Mouse (Mus musculus): ENCODE data around the gene Chd4. TPM values are rescaled to one million over a fixed set of nuclear protein-coding genes. Genes with fewer than 3 reads are reported as not detected.
A peak's percentile ranks its signal among the peaks of the same experiment; 100 is the strongest.
"Not testable (repeated sequence)": the region's sequence is repeated elsewhere in the genome, so short reads cannot be mapped to it uniquely, and the experiment has no call there.

The Chd4 gene
- total RNA-seq, 2 experiments from 2014 or later: 173 to 193 TPM

- no peak for DNase-seq (ENCODE audit: low spot score in 2 of 2)
Measured at GRCm38 (mm10) chr6:125158944-125159492, 63.2 kb downstream of the Chd4 start.

DNA sequence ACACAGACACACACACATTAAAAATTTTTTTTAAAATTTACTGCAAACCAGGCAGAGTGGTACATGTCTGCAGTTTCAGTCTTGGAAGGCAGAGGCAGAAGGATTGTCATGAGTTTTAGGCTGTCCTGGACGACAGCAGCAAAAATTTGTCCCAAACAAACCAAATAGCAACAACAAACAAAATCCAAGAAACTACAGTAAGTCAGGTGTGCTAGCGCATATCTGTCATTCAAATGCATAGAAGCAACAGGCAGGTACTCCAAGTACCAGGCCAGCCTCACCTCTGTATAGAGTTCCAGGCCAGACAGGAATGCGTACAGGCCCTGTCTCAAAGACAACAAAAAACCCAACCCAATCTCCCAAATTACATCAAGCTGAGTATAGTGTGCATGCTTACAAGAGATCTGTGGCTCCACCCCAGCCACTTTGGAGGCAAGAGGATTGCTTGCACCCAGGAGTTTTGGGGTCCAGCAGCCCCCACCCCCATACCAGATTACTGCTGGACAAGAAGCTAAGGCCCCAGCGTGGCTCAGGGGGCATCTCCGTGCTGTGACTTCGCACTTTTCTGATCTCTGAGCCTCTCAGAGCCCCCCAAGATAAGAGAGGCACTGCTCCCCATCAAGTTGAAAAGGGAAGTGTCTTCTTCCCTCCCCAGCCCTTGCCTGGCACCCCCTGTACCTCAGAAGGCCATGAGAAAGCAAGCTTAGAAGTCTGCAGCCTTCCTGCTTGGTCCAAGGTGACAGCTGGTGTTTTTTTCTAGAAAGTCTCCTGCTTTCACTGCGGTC, 64.2 kb downstream of the Chd4 start:
- no peak for DNase-seq (ENCODE audit: low spot score in 2 of 2)

DNA sequence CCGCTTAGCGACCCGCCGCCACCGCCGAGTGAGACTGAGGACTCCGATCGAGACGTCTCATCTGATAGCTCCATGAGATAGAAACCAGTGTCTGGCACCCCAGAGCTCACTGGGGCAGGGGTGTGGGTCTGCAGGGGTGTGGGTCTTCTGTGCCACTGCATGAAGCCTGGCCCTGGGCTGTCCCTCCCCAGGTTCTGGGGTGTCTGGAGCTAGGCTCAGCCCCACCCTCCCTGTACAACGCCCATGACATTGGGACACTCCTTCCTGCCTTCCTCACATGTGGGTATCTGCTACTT, 64.7 kb downstream of the Chd4 start:
- DNase-seq (ENCODE audit: low spot score in 2 of 2): no peak

GRCm38 (mm10) chr6:125160854-125161760, 65.3 kb downstream of the Chd4 start:
- DNase-seq (ENCODE audit: low spot score in 2 of 2): peak; percentile 65 to 67

- DNase-seq (ENCODE audit: low spot score in 2 of 2): peak; percentile 64 to 78
Measured at GRCm38 (mm10) chr6:125161971-125162370, 66.2 kb downstream of the Chd4 start.

- DNase-seq (ENCODE audit: low spot score in 2 of 2): not testable (repeated sequence)
Measured at GRCm38 (mm10) chr6:125162615-125163305, 67.0 kb downstream of the Chd4 start.

DNA sequence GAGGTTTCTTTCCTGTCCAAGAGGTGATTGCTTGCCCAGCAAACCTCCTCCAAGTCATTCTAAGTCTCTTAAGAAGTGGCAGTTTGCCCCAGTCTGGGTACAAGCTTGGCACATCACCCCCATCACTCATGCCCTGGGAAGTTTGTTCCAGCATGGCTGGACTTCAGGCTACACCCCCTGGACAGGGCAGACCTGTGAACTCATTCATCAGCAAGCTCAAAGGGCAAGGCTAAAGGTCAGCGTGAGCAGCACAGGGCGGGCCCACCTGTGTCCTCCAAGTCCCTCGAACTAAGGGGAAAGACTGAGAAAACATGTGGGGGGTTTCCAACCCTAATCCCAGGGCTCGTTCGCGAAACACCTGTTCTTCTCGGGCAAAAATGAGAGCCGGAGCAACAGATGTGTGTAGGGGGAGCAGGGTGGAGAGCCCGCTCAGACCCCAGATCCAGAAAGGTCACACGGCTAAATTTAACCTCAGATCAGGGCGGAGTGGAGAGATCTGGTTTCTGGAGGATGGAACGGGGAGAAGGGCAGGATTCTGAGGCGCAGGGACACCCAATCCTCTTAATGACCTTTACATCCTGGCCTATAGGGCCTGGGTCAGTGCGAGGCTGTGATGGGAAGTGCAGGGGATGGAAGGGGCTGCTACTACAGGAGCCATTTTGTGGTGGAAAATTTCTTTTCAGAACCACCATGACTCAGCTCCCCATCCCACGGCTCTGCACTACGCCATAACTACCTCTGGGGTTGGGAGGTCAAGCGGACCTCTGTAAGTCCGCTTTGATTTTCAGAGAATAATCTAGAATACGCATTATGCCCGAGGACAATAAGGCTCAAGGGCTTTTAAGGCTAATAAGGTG, 68.2 kb downstream of the Chd4 start:
- peak in 1 of 2 experiments; percentile 67 for DNase-seq (ENCODE audit: low spot score in 2 of 2)

- DNase-seq (ENCODE audit: low spot score in 2 of 2): peak; percentile 55 to 63
Measured at GRCm38 (mm10) chr6:125164672-125165327, 69.0 kb downstream of the Chd4 start.

DNA sequence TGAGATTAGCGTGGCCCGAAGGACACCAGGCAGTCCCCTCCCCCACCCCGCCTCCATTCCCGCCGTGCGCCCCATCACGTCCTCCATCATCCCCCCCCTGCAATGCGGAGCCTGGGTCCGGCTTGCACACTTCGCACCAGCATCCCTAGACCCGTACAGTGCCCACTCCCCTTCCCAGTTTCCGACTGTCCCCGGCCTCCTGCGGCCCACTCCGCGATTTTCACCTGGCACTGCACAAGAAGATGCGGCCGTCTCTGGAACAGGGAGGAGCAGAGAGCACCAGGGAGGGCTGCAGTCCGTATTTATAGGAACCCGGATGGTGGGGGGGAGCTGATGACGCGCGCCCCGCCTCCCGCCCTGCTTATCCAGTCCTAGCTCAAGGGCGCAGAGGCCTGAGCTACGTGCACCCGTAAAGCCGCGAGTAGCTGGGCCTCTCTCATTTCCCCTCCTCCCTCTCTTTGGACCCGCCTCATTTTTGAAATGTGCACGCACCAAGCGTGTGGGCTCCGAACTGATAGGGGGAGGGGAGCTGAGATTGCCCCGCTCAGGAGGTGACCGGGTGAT, 69.6 kb downstream of the Chd4 start:
- peak; percentile 97 to 98 for DNase-seq (ENCODE audit: low spot score in 2 of 2)

- DNase-seq (ENCODE audit: low spot score in 2 of 2): no peak
Measured at GRCm38 (mm10) chr6:125166051-125166751, 70.4 kb downstream of the Chd4 start, which contains the start of gene Gapdh. Gene Gapdh, minus strand, starts transcription at chr6:125166467.

- DNase-seq (ENCODE audit: low spot score in 2 of 2): no peak
Measured at GRCm38 (mm10) chr6:125166861-125167650, 71.3 kb downstream of the Chd4 start.

GRCm38 (mm10) chr6:125168086-125168485, 72.3 kb downstream of the Chd4 start:
- no peak for DNase-seq (ENCODE audit: low spot score in 2 of 2)

- no peak for DNase-seq (ENCODE audit: low spot score in 2 of 2)
Measured at GRCm38 (mm10) chr6:125170194-125170593, 74.4 kb downstream of the Chd4 start.

DNA sequence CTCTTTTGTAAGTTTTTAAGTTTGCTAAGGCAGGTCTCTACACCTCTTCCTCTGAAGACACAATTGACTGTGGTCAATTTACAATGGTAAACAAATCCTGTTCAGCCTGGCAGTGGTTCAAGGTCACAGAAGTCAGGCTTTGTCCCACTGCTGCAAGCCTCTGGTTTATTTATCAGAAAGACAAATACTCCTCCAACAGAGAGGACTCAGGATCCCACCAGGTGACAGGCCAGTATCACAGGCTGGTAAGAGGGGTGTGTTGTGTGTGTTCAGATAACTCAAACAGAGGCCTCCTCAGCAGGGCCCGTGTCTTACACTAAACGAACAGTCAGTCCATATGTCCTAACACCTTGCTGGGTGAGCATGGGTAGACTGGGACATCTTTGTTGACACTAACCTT, 76.7 kb downstream of the Chd4 start:
- no peak for DNase-seq (ENCODE audit: low spot score in 2 of 2)

- no peak for DNase-seq (ENCODE audit: low spot score in 2 of 2)
Measured at GRCm38 (mm10) chr6:125173256-125173655, 77.5 kb downstream of the Chd4 start.

DNA sequence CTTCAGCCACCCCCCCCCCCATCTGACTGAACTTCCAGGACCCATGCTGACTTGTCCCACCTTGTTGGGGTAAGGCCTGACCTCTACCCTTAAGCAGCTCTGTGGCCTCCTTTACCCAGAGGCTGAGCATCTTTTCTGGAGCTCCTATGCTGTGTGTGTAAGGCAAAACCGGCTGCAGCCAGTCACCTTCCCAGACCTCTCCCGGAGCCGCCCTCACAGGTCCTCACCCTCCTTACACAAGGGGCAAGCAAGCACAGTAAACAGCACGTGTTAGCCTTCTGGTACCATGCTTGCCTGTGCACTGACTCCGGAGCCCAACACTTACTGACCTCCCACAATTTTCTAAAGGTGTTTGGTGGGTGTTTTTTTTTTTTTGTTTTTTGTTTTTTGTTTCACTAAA, 79.7 kb downstream of the Chd4 start:
- DNase-seq (ENCODE audit: low spot score in 2 of 2): no peak

DNA sequence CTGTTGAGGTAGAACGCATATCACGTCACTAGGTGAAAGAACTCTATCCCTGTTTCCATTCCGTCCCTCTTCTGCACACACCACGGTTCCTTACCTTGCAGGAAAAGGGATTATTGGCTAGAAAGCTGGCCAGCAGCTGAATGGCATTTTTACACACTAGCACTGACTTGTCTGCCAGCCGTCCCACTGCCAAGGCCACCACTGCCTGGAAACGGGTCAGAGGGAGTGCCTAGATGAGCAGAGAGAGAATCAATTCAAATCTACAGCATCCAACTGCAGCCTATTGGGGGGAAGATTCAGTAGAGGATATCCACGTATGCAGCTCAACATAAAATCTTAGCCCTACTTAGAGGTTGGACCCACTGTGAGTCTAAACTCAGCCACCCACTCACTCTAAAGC, 83.8 kb downstream of the Chd4 start:
- no peak for DNase-seq (ENCODE audit: low spot score in 2 of 2)

Measured in layer of hippocampus, postnatal 14 days (tissue).